Mouse (Mus musculus): ENCODE data around the gene Rccd1. TPM values are rescaled to one million over a fixed set of nuclear protein-coding genes. Genes with fewer than 3 reads are reported as not detected.

The Rccd1 gene
- polyA plus RNA-seq, 1 experiment, result 7.2 TPM

Other genes with a start within 250 kb of the Rccd1 start
- 310 and 421 TPM in 2 replicates for gene Idh2, start 209.1 kb downstream of the Rccd1 start, polyA plus RNA-seq (2012; ENCODE audit: insufficient read depth, insufficient read length, missing spikeins)
- 13.1 and 15.1 TPM in 2 replicates for gene Sema4b, start 137.6 kb downstream of the Rccd1 start, polyA plus RNA-seq (2012; ENCODE audit: insufficient read depth, insufficient read length, missing spikeins)
- 56.7 and 63.4 TPM in 2 replicates for gene Cib1, start 91.6 kb downstream of the Rccd1 start, polyA plus RNA-seq (2012; ENCODE audit: insufficient read depth, insufficient read length, missing spikeins)
- gene Gdpgp1, start 91.6 kb downstream of the Rccd1 start, polyA plus RNA-seq (2012; ENCODE audit: insufficient read depth, insufficient read length, missing spikeins), result 0.71 and 2.9 TPM in 2 replicates
- gene Ttll13, start 78.1 kb downstream of the Rccd1 start, polyA plus RNA-seq (2012; ENCODE audit: insufficient read depth, insufficient read length, missing spikeins), result not detected in 2 replicates
- gene Ngrn, start 63.2 kb downstream of the Rccd1 start, polyA plus RNA-seq (2012; ENCODE audit: insufficient read depth, insufficient read length, missing spikeins), result 26.1 and 27.5 TPM in 2 replicates
- 4.1 and 6.4 TPM in 2 replicates for gene Vps33b, start 54.8 kb downstream of the Rccd1 start, polyA plus RNA-seq (2012; ENCODE audit: insufficient read depth, insufficient read length, missing spikeins)
- gene Prc1, start 30.0 kb downstream of the Rccd1 start, polyA plus RNA-seq (2012; ENCODE audit: insufficient read depth, insufficient read length, missing spikeins), result 1.3 TPM in 1 of 2 replicates, not detected in the other
- gene Unc45a, start 16.6 kb upstream of the Rccd1 start, polyA plus RNA-seq (2012; ENCODE audit: insufficient read depth, insufficient read length, missing spikeins), result 12.8 and 19.7 TPM in 2 replicates
- 35.2 and 35.6 TPM in 2 replicates for gene Hddc3, start 18.6 kb upstream of the Rccd1 start, polyA plus RNA-seq (2012; ENCODE audit: insufficient read depth, insufficient read length, missing spikeins)
- 56.3 and 65.8 TPM in 2 replicates for gene Man2a2, start 46.9 kb upstream of the Rccd1 start, polyA plus RNA-seq (2012; ENCODE audit: insufficient read depth, insufficient read length, missing spikeins)
- gene Fes, start 63.5 kb upstream of the Rccd1 start, polyA plus RNA-seq (2012; ENCODE audit: insufficient read depth, insufficient read length, missing spikeins), result 5.6 and 5.8 TPM in 2 replicates
- gene Furin, start 81.0 kb upstream of the Rccd1 start, polyA plus RNA-seq (2012; ENCODE audit: insufficient read depth, insufficient read length, missing spikeins), result 46.7 and 50.2 TPM in 2 replicates
- 1.2 and 2.1 TPM in 2 replicates for gene Blm, start 210.7 kb upstream of the Rccd1 start, polyA plus RNA-seq (2012; ENCODE audit: insufficient read depth, insufficient read length, missing spikeins)